Mouse (Mus musculus): ENCODE results near the gene Dgki.
"Not testable (repeated sequence)": the region's sequence is repeated elsewhere in the genome, so short reads cannot be mapped to it uniquely, and the experiment has no call there.

GRCm38 (mm10) chr6:37106236-37106635 lies 193.7 kb downstream of the Dgki start:
- not testable (repeated sequence) for TF ChIP-seq EP300 (IDR thresholded peaks at IDR 0.05; ENCODE audit: insufficient read depth, low read depth, low read length); POLR2A (IDR thresholded peaks at IDR 0.05; ENCODE audit: insufficient read depth, low read length)
